Comparison of ENCODE assay signal across 16 mouse cellular contexts in genomic region chr2:27518283-27518682, GRCm38 (mm10). TPM values are rescaled to one million over a fixed set of nuclear protein-coding genes. Genes with fewer than 3 reads are reported as not detected.
DNase-seq lines count a peak whose midpoint lies in the region; ATAC-seq and TF ChIP-seq lines count a peak whose summit lies in the region.
"Had no signal": no experiment of that assay in that cellular context is flagged by ENCODE, and none has a peak within 500 bp of the region (broad histone marks: within the 10 kb centered on the region; RNA-seq: fewer than 3 reads in every experiment).

No protein-coding gene starts in this region.

- H3K36me3 ChIP-seq in liver, adult 2 months (ENCODE audit: control insufficient read depth, insufficient read depth, low read length): peaks cover 23% of the 10 kb centered on the region
- peaks cover 31% of the 10 kb centered on the region for H3K36me3 ChIP-seq in liver, embryonic 11.5 days (ENCODE audit: control insufficient read depth, insufficient read depth, low read length)

- no peaks in the 10 kb centered on the region for H3K9me3 ChIP-seq in liver, embryonic 11.5 days (ENCODE audit: control insufficient read depth, low read length)
- H3K9me3 ChIP-seq: midbrain, embryonic 12.5 days had no signal

- no peak for TF ChIP-seq POLR2A in liver, adult 2 months (IDR thresholded peaks at IDR 0.05; ENCODE audit: extremely low read depth, insufficient read depth, low read length)

- H3K9ac ChIP-seq in liver, adult 2 months (ENCODE audit: low read depth, low read length): no peak overlapping the region
- H3K9ac ChIP-seq in liver, embryonic 11.5 days (ENCODE audit: low read depth, low read length): no peak overlapping the region
- H3K9ac ChIP-seq: midbrain, embryonic 12.5 days had no signal

- no peak overlapping the region for H3K4me2 ChIP-seq in liver, embryonic 11.5 days
- H3K4me2 ChIP-seq: midbrain, embryonic 12.5 days had no signal

- H3K27me3 ChIP-seq in liver, adult 2 months (ENCODE audit: control insufficient read depth, insufficient read depth, low read length): no peaks in the 10 kb centered on the region
- H3K27me3 ChIP-seq in liver, embryonic 11.5 days (replicated peaks; ENCODE audit: control insufficient read depth, insufficient read depth, low read length): no peaks in the 10 kb centered on the region
- H3K27me3 ChIP-seq: midbrain, embryonic 12.5 days had no signal

- WGBS in liver, adult 2 months: 96% methylated on average over 3 of the region's 3 CpGs
- WGBS in liver, embryonic 11.5 days: 91% methylated on average over 3 of the region's 3 CpGs

- H3K27ac ChIP-seq in liver, adult 2 months (replicated peaks; ENCODE audit: insufficient read depth, low read depth, low read length): no peak overlapping the region
- H3K27ac ChIP-seq in liver, embryonic 11.5 days (ENCODE audit: low read depth, low read length): no peak overlapping the region
- H3K27ac ChIP-seq: midbrain, embryonic 12.5 days had no signal

- DNase-seq in CD4-positive, CD25-positive, alpha-beta regulatory T cell, adult 2 months (ENCODE audit: low read depth, low spot score): peak; percentile 28
- no peak for DNase-seq in liver, adult 2 months (ENCODE audit: extremely low read depth, low read depth, low spot score)
- no peak for DNase-seq in liver, embryonic 11.5 days (ENCODE audit: low spot score)
- DNase-seq in A20 (ENCODE audit: low read depth, low spot score) (peak; percentile 35), R1 (ENCODE audit: low read depth, low spot score) (peak; percentile 74)
- DNase-seq in urinary bladder, adult 2 months (ENCODE audit: low spot score): no peak
- no peak for DNase-seq in testis, postnatal 14 days (ENCODE audit: low spot score)
- DNase-seq: adrenal gland, postnatal 25 days; cerebellum, postnatal 25 days; heart, adult 11 months; heart, postnatal 10 days; kidney, postnatal 14 days; lung, postnatal 10 days had no signal

- peaks cover 12% of the 10 kb centered on the region for H3K4me1 ChIP-seq in liver, adult 2 months (ENCODE audit: control insufficient read depth, insufficient read depth, low read length)
- H3K4me1 ChIP-seq in liver, embryonic 11.5 days (replicated peaks; ENCODE audit: control insufficient read depth, insufficient read depth, low read length): peaks cover 24% of the 10 kb centered on the region

- peaks cover 18% of the 10 kb centered on the region; the same call in 1 of the 2 replicates for H3K79me2 ChIP-seq in liver, adult 2 months (ENCODE audit: control insufficient read depth, insufficient read depth, low read length)

- ATAC-seq in CD4-positive, CD25-positive, alpha-beta regulatory T cell, adult 4 months: no peak
- no peak for ATAC-seq in liver, embryonic 11.5 days (replicated peaks; ENCODE audit: low FRiP score)
- ATAC-seq: hindbrain, embryonic 16.5 days had no signal

- TF ChIP-seq CTCF in liver, adult 2 months (IDR thresholded peaks at IDR 0.05; ENCODE audit: low read depth, low read length): peak; percentile 29; the same call in 1 of the 2 replicates

- no peak overlapping the region for H3K4me3 ChIP-seq in liver, adult 2 months (ENCODE audit: insufficient read depth, low read depth, low read length)
- no peak overlapping the region for H3K4me3 ChIP-seq in liver, embryonic 11.5 days (ENCODE audit: low read depth, low read length)
- H3K4me3 ChIP-seq: midbrain, embryonic 12.5 days had no signal

RNA-seq across cellular contexts. Expression of gene Wdr5, which starts 3.3 kb away (rescaled TPM):
- polyA plus RNA-seq in CD4-positive, CD25-positive, alpha-beta regulatory T cell, adult 4 months (2017; shearing (Covaris generic)): 10 to 100 TPM; 15.6 to 17.1 TPM
- 16.7 and 20.4 TPM in 2 replicates for total RNA-seq in liver, adult 2 months (2014; rRNA removed)
- polyA plus RNA-seq in liver, adult 2 months (2012; rRNA removed): 17.2 and 18.3 TPM in 2 replicates
- 76.7 and 78.0 TPM in 2 replicates for polyA plus RNA-seq in liver, embryonic 11.5 days (2014; fragmentation: Nextera tagmentation; extraction: Ambion mirVana)
- 29.1 and 34.4 TPM in 2 replicates for polyA plus RNA-seq in urinary bladder, adult 2 months (2012; rRNA removed)

RNA-seq across cellular contexts. Expression of gene Brd3, which starts 10.8 kb away (rescaled TPM):
- polyA plus RNA-seq in CD4-positive, CD25-positive, alpha-beta regulatory T cell, adult 4 months (2017; shearing (Covaris generic)): 10 to 100 TPM; 33.5 to 34.3 TPM
- 5.8 and 7.9 TPM in 2 replicates for total RNA-seq in liver, adult 2 months (2014; rRNA removed)
- polyA plus RNA-seq in liver, adult 2 months (2012; rRNA removed): 14.8 and 17.2 TPM in 2 replicates
- polyA plus RNA-seq in liver, embryonic 11.5 days (2014; fragmentation: Nextera tagmentation; extraction: Ambion mirVana): 111 and 113 TPM in 2 replicates
- polyA plus RNA-seq in urinary bladder, adult 2 months (2012; rRNA removed): 29.8 and 33.0 TPM in 2 replicates

Comparison
In these comparisons a context has a peak if more than half of its experiments do, and no peak if none do; other contexts are left out.
1. DNase-seq: peak in CD4-positive, CD25-positive, alpha-beta regulatory T cell, adult 2 months (single experiment), A20 (single experiment) and R1 (single experiment); none in liver, adult 2 months (single experiment), liver, embryonic 11.5 days (single experiment), urinary bladder, adult 2 months (single experiment) and testis, postnatal 14 days (single experiment).